Mouse (Mus musculus) adrenal gland, adult 10 weeks (tissue): ENCODE measurements around the gene Olfr741. TPM values are rescaled to one million over a fixed set of nuclear protein-coding genes. Genes with fewer than 3 reads are reported as not detected.

Experiments used
- polyA plus RNA-seq: library from polyadenylated mRNA; stranded (reverse); fragments of 350-450 nt; fragmentation: Illumina TruSeq; extraction: RNeasy Lipid Tissue Mini Kit (QIAGEN cat#74804); gene quantifications from one replicate; pipeline ENCODE4 v1.2.3, GENCODE M21; 2014; ENCODE audit warnings: low read depth, low replicate concordance

Gene Olfr741
- not detected for polyA plus RNA-seq

GRCm38 (mm10) chr14:50472438-50472837, at the start of gene Olfr741:
Gene Olfr741, plus strand, starts transcription at chr14:50472738.

GRCm38 (mm10) chr14:50445245-50445644, 27.3 kb upstream of the Olfr741 start, which contains the start of gene Olfr740:
Gene Olfr740, plus strand, starts transcription at chr14:50445545.

GRCm38 (mm10) chr14:50503300-50503699, 30.8 kb downstream of the Olfr741 start, which contains the start of gene Olfr742:
Gene Olfr742, plus strand, starts transcription at chr14:50503600.

GRCm38 (mm10) chr14:50521539-50521938, 49.0 kb downstream of the Olfr741 start, which contains the start of gene Olfr743:
Gene Olfr743, plus strand, starts transcription at chr14:50521839.

Other genes starting within 250 kb of the Olfr741 start
- gene Olfr731, start 230.9 kb upstream of the Olfr741 start, polyA plus RNA-seq = not detected
- not detected for gene Olfr732, start 188.5 kb upstream of the Olfr741 start, polyA plus RNA-seq
- not detected for gene Olfr733, start 171.2 kb upstream of the Olfr741 start, polyA plus RNA-seq
- gene Olfr734, start 146.0 kb upstream of the Olfr741 start, polyA plus RNA-seq = not detected
- gene Olfr735, start 123.9 kb upstream of the Olfr741 start, polyA plus RNA-seq = not detected
- gene Tlr11, start 114.8 kb upstream of the Olfr741 start, polyA plus RNA-seq = not detected
- not detected for gene Olfr736, start 91.6 kb upstream of the Olfr741 start, polyA plus RNA-seq
- not detected for gene Olfr738, start 65.2 kb upstream of the Olfr741 start, polyA plus RNA-seq
- not detected for gene Olfr739, start 54.1 kb upstream of the Olfr741 start, polyA plus RNA-seq
- not detected for gene Olfr740, start 27.2 kb upstream of the Olfr741 start, polyA plus RNA-seq
- gene Olfr742, start 30.9 kb downstream of the Olfr741 start, polyA plus RNA-seq = not detected
- gene Olfr743, start 49.1 kb downstream of the Olfr741 start, polyA plus RNA-seq = not detected
- not detected for gene Olfr744, start 142.1 kb downstream of the Olfr741 start, polyA plus RNA-seq
- not detected for gene Olfr745, start 166.7 kb downstream of the Olfr741 start, polyA plus RNA-seq
- gene Olfr746, start 174.3 kb downstream of the Olfr741 start, polyA plus RNA-seq = not detected
- not detected for gene Olfr747, start 220.5 kb downstream of the Olfr741 start, polyA plus RNA-seq
- gene Olfr748, start 234.6 kb downstream of the Olfr741 start, polyA plus RNA-seq = not detected